Mouse (Mus musculus) bone marrow macrophage, adult 2 months (primary cell): ENCODE data around the gene Ifrd2. TPM values are rescaled to one million over a fixed set of nuclear protein-coding genes. Genes with fewer than 3 reads are reported as not detected.

Experiments used
- H3K27ac ChIP-seq: 2 replicates; pipeline ENCODE4 v1.5.1; 2012; ENCODE audit warnings: low read depth, low read length; ENCODE audit not compliant: insufficient read depth
- H3K4me1 ChIP-seq: 2 replicates; pipeline ENCODE4 v1.6.1; 2012; ENCODE audit warnings: low read length; ENCODE audit not compliant: control insufficient read depth, insufficient read depth
- H3K4me3 ChIP-seq: 2 replicates; pipeline ENCODE4 v1.5.1; 2012; ENCODE audit warnings: mild to moderate bottlenecking, low read length, moderate library complexity; ENCODE audit not compliant: insufficient read depth
- CTCF ChIP-seq: IDR thresholded peaks from 2 replicates; pipeline ENCODE4 v1.5.1; 2012; ENCODE audit warnings: low read depth, mild to moderate bottlenecking, low read length, moderate library complexity
- POLR2A ChIP-seq: IDR thresholded peaks from 2 replicates; pipeline ENCODE4 v1.6.1; 2012; ENCODE audit warnings: mild to moderate bottlenecking, low read depth, low read length, borderline replicate concordance
- polyA plus RNA-seq: library from polyadenylated mRNA; stranded (reverse); fragments of >200 nt; gene quantifications from 2 replicates; pipeline ENCODE4 v1.2.4, GENCODE M21; 2012; ENCODE audit not compliant: missing spikeins, insufficient read depth, insufficient read length

Ifrd2 gene
- polyA plus RNA-seq, 1 experiment: 8.6 TPM

DNA sequence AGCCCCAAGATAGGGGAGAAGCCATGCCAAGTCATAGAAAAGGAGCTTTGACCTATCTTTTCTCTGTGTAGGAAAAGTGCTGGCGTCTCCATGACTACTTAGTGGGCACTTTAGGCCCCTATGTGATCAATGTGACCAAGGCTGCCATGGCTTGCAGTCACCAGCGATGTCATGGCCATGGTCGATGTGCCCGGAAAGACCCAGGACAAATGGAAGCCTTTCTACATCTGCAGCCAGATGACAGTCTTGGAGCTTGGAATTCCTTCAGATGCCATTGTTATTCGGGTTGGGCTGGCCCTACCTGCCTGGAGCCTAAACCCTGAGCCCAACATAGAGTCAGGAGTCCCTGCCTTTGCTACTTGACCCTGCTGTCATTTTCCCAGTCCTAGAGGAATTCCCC, 938 bp upstream of the Ifrd2 start:
- peaks cover 17% of the 10 kb centered on the region for H3K4me1 ChIP-seq
- H3K27ac ChIP-seq: no peak overlapping the region
- H3K4me3 ChIP-seq: peak overlapping the region; percentile 55; the same call in 1 of the 2 replicates

GRCm38 (mm10) chr9:107587833-107588639, 594 bp downstream of the Ifrd2 start:
- Histone ChIP-seq H3K4me1 (peaks cover 14% of the 10 kb centered on the region), H3K27ac (peak overlapping the region; percentile 54), H3K4me3 (peak overlapping the region; percentile 79)
- no peak for TF ChIP-seq POLR2A
- TF ChIP-seq CTCF: no peak

More for the DNA sequence above, 938 bp upstream of the Ifrd2 start:
- TF ChIP-seq CTCF (no peak), POLR2A (no peak)

GRCm38 (mm10) chr9:107590058-107590772, 2.8 kb downstream of the Ifrd2 start:
- peaks cover 14% of the 10 kb centered on the region for H3K4me1 ChIP-seq
- no peak overlapping the region for H3K4me3 ChIP-seq
- TF ChIP-seq POLR2A (no peak), CTCF (no peak)
- H3K27ac ChIP-seq: no peak overlapping the region

DNA sequence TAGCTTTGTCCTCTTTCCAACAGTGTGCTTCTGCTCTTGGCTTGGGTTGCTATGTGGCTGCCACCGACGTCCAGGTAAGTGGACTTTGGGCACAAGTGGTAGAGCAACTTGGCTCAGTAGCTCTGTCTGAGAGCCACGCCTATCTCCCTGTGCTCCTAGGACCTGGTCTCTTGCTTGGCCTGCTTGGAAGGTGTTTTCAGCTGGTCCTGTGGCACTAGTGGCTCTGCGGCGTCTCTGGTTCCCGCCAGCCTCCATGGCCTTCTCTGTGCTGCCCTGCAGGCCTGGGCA, 3.3 kb downstream of the Ifrd2 start:
- TF ChIP-seq CTCF (no peak), POLR2A (no peak)
- Histone ChIP-seq H3K4me1 (peaks cover 14% of the 10 kb centered on the region), H3K27ac (no peak overlapping the region), H3K4me3 (no peak overlapping the region)

GRCm38 (mm10) chr9:107593101-107593976, 5.9 kb downstream of the Ifrd2 start:
- Histone ChIP-seq H3K27ac (no peak overlapping the region), H3K4me1 (peaks cover 28% of the 10 kb centered on the region), H3K4me3 (no peak overlapping the region)
- TF ChIP-seq POLR2A (no peak), CTCF (no peak)

DNA sequence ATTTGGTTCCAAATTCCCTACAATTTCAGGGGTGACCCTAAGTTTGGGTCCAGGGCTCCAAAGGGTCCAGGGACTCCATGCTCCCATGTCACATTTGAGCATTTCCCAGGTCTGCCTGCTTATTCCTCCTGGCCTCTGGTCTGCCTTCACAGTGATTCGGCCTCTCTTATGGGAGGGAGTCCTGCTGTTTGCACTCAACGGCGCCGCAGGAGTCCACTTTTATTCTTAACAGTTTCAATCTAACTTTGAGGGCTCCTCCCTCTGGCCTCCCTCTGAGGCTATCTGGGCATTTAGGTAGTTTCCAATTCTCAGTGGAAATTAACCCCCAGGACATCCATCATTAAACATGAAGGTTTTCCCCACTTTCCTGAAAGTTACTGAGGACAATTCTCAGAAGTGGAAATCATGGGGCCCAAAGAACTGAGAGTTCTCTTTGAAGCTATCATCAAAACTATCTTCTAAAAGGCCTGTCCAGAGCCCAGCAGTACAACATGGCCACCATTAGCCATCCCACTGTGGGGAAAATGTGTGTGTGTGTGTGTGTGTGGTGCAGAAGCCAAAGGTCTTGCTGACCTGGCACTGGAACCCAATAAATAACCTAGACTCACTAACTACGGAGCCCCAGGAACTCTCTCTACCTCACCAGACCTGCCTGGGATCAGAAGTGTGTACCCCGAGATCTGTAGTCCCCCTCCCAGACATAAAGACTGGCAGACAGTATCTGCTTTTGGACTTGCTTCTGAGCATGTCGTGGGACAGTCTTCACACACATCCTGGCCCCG, 7.0 kb downstream of the Ifrd2 start:
- no peak for TF ChIP-seq POLR2A
- TF ChIP-seq CTCF: no peak
- no peak overlapping the region for H3K4me3 ChIP-seq

GRCm38 (mm10) chr9:107596619-107597569, 9.5 kb downstream of the Ifrd2 start:
- peaks cover 17% of the 10 kb centered on the region for H3K4me1 ChIP-seq
- H3K27ac ChIP-seq: no peak overlapping the region
- TF ChIP-seq CTCF: no peak
- no peak for TF ChIP-seq POLR2A
- H3K4me3 ChIP-seq: no peak overlapping the region

More for the DNA sequence above, 7.0 kb downstream of the Ifrd2 start:
- Histone ChIP-seq H3K4me1 (peaks cover 21% of the 10 kb centered on the region), H3K27ac (no peak overlapping the region)

GRCm38 (mm10) chr9:107598385-107598784, 10.9 kb downstream of the Ifrd2 start:
- Histone ChIP-seq H3K4me3 (no peak overlapping the region), H3K4me1 (peaks cover 20% of the 10 kb centered on the region), H3K27ac (no peak overlapping the region)
- TF ChIP-seq POLR2A (no peak), CTCF (no peak)
